Mouse (Mus musculus): Measurements from ENCODE around the gene Myo1f. TPM values are rescaled to one million over a fixed set of nuclear protein-coding genes. Genes with fewer than 3 reads are reported as not detected.
A peak's percentile ranks its signal among the peaks of the same experiment; 100 is the strongest.
"Not testable (repeated sequence)": the region's sequence is repeated elsewhere in the genome, so short reads cannot be mapped to it uniquely, and the experiment has no call there.

Myo1f gene
- polyA plus RNA-seq, 1 experiment: 0.27 TPM

DNA sequence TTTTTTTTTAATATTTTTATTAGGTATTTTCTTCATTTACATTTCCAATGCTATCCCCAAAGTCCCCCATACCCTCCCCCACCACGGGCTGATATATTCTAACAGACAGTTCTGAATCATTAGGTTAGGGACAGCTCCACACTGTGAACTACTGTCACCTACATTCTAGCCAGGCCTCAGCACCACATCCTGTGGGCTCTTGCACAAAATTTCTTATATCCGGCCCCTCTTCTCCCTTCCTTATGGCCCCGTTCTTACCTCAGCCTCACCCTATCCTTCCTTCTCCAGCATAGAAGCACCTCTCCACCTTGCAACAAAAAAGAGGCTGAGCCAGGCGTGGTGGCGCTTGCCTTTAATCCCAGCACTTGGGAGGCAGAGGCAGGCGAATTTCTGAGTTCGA lies 55.0 kb downstream of the Myo1f start:
- Histone ChIP-seq H3K4me1 (ENCODE audit: control insufficient read depth, insufficient read depth, low read length) (no peaks in the 10 kb centered on the region), H3K27me3 (ENCODE audit: control insufficient read depth, insufficient read depth, low read length) (no peaks in the 10 kb centered on the region), H3K36me3 (ENCODE audit: control insufficient read depth, insufficient read depth, low read length) (no peaks in the 10 kb centered on the region), H3K27ac (ENCODE audit: control insufficient read depth, insufficient read depth, low read depth, low read length) (no peak overlapping the region), H3K4me3 (ENCODE audit: control insufficient read depth, low read depth, low read length) (no peak overlapping the region)
- TF ChIP-seq CTCF (IDR thresholded peaks at IDR 0.05; ENCODE audit: control insufficient read depth, insufficient read depth, insufficient replicate concordance, low read depth, low read length): no peak
- TF ChIP-seq POLR2A (IDR thresholded peaks at IDR 0.05; ENCODE audit: control insufficient read depth, low read depth, low read length): no peak

DNA sequence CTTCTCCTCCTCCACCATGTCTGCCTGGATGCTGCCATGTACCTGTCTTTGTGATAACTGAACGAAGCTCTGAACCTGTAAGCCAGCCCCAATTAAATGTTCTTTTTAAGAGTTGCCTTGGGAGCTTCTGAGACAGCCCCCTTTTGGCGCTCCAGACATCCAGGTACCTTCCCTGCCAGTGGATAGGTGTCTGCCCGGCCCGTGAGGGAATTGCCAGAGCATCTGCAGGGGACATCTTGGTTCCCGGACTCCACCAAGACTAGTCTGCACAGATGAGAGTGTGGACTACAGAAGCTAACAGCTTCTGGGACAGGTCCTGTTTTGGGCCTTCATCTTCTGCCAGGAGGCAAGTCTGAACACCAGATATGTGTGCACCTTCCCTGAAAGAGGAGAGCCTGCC lies 58.2 kb downstream of the Myo1f start:
- not testable (repeated sequence) for H3K27ac ChIP-seq (ENCODE audit: control insufficient read depth, insufficient read depth, low read depth, low read length); H3K4me1 ChIP-seq (ENCODE audit: control insufficient read depth, insufficient read depth, low read length); H3K27me3 ChIP-seq (ENCODE audit: control insufficient read depth, insufficient read depth, low read length); H3K4me3 ChIP-seq (ENCODE audit: control insufficient read depth, low read depth, low read length); H3K36me3 ChIP-seq (ENCODE audit: control insufficient read depth, insufficient read depth, low read length)

DNA sequence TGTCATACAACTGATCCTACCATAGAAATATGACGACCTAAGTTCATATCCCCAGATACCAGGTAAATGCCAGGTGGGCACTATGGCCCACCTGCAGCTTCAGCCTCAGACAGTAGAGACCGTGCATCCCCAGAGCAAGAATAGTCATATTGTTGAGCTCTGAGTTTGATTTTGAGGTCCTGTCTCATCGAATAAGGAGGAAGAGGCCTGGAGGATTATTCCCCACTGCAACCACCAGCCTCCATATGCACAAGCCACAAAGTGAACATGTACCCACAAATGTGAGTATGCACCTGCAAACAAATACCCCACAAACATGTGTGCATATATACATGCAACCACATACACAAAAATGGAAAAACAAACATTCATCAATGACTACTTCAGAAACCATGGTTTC lies 71.8 kb downstream of the Myo1f start:
- H3K36me3 ChIP-seq (ENCODE audit: control insufficient read depth, insufficient read depth, low read length): no peaks in the 10 kb centered on the region
- H3K27ac ChIP-seq (ENCODE audit: control insufficient read depth, insufficient read depth, low read depth, low read length): no peak overlapping the region
- H3K4me3 ChIP-seq (ENCODE audit: control insufficient read depth, low read depth, low read length): no peak overlapping the region
- peaks cover 14% of the 10 kb centered on the region for H3K4me1 ChIP-seq (ENCODE audit: control insufficient read depth, insufficient read depth, low read length)
- H3K27me3 ChIP-seq (ENCODE audit: control insufficient read depth, insufficient read depth, low read length): no peaks in the 10 kb centered on the region
- TF ChIP-seq CTCF (IDR thresholded peaks at IDR 0.05; ENCODE audit: control insufficient read depth, insufficient read depth, insufficient replicate concordance, low read depth, low read length): no peak
- TF ChIP-seq POLR2A (IDR thresholded peaks at IDR 0.05; ENCODE audit: control insufficient read depth, low read depth, low read length): no peak

DNA sequence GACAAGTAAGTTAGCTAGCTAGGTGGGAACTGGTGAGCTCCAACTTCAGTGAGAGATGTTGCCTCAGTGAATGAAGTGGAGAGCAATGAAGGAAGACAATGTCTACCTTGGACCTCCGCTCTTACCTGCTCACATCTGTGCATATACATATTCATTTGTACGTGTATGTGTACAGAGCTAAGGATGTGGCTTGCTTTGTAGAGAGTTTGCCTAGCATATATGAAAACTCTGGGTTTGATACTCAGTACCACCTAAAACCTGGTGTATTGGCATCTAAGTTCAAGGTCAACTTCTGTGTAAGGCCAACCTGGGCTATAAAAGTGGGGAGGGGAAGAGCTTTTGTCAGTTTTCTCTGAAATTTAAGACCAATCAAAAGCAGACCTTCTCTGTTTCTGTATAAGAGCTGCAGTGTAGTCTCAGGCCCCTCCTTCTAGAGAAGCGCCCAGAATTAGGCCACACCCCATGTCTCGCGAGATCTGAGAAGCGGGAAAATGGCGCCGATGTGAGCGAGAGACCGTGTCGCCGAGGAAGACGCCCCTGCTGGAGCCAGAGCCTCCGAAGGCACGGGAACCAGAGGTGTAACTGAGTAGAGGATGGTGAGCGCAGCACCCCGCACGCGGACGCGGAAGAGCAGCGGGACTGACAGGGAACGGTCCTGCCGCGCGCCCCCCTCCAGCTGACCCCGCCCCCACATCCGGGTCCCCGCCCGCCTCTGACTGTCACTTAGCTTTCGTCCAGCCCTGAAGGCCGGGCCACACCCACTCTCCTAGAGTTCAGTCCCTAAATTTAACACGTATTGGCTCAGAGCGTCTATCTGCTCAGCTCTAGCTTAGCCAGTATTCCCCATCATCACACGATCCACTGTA lies 73.3 kb downstream of the Myo1f start, which contains the start of gene Zfp414:
Gene Zfp414 (plus strand): TSS at position 470 of the 866 bp plus-strand sequence.
- H3K36me3 ChIP-seq (ENCODE audit: control insufficient read depth, insufficient read depth, low read length): no peaks in the 10 kb centered on the region
- H3K4me3 ChIP-seq (ENCODE audit: control insufficient read depth, low read depth, low read length): peak within 1 kb of the TSS; percentile 99
- peak within 1 kb of the TSS; percentile 99 for H3K27ac ChIP-seq (ENCODE audit: control insufficient read depth, insufficient read depth, low read depth, low read length)
- peaks cover 14% of the 10 kb centered on the region for H3K4me1 ChIP-seq (ENCODE audit: control insufficient read depth, insufficient read depth, low read length)
- H3K27me3 ChIP-seq (ENCODE audit: control insufficient read depth, insufficient read depth, low read length): no peaks in the 10 kb centered on the region
- peak; percentile 80 for TF ChIP-seq POLR2A (IDR thresholded peaks at IDR 0.05; ENCODE audit: control insufficient read depth, low read depth, low read length)
- no peak for TF ChIP-seq CTCF (IDR thresholded peaks at IDR 0.05; ENCODE audit: control insufficient read depth, insufficient read depth, insufficient replicate concordance, low read depth, low read length)

DNA sequence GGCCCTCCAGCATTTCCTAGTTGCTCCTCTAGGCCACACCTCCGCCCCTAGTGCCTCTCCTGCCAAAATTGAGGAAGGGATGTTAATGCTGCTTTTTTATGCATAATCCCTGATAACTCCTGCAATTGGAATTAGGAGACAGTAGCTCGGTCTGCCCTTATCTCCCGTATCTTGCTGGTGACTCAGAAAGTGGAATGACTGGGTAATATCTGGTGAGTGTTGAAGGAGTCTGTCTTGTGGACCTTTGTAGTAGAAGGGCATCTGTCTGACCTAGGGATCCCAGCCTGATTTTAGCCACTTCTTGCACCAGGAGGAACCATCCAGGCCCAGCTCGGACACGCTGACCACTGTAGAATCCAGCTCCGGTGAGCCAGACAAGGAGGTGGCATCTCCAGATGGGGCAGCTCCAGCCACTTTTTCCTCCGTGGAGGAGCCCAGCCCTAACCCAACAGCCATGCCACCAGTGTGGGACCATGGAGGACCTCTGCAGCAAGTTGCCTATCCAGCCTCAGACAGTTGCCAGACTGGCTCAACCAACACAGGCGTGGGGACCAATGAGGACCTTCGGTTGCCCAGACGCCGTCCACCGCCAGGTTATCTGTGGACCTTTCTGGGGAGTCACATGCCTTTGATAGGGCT lies 74.1 kb downstream of the Myo1f start:
- no peak for TF ChIP-seq CTCF (IDR thresholded peaks at IDR 0.05; ENCODE audit: control insufficient read depth, insufficient read depth, insufficient replicate concordance, low read depth, low read length)
- TF ChIP-seq POLR2A (IDR thresholded peaks at IDR 0.05; ENCODE audit: control insufficient read depth, low read depth, low read length): no peak
- H3K36me3 ChIP-seq (ENCODE audit: control insufficient read depth, insufficient read depth, low read length): no peaks in the 10 kb centered on the region
- H3K4me1 ChIP-seq (ENCODE audit: control insufficient read depth, insufficient read depth, low read length): peaks cover 14% of the 10 kb centered on the region
- H3K27ac ChIP-seq (ENCODE audit: control insufficient read depth, insufficient read depth, low read depth, low read length): no peak overlapping the region; the same call in 1 of the 2 replicates
- peak overlapping the region; percentile 99 for H3K4me3 ChIP-seq (ENCODE audit: control insufficient read depth, low read depth, low read length)
- H3K27me3 ChIP-seq (ENCODE audit: control insufficient read depth, insufficient read depth, low read length): no peaks in the 10 kb centered on the region

DNA sequence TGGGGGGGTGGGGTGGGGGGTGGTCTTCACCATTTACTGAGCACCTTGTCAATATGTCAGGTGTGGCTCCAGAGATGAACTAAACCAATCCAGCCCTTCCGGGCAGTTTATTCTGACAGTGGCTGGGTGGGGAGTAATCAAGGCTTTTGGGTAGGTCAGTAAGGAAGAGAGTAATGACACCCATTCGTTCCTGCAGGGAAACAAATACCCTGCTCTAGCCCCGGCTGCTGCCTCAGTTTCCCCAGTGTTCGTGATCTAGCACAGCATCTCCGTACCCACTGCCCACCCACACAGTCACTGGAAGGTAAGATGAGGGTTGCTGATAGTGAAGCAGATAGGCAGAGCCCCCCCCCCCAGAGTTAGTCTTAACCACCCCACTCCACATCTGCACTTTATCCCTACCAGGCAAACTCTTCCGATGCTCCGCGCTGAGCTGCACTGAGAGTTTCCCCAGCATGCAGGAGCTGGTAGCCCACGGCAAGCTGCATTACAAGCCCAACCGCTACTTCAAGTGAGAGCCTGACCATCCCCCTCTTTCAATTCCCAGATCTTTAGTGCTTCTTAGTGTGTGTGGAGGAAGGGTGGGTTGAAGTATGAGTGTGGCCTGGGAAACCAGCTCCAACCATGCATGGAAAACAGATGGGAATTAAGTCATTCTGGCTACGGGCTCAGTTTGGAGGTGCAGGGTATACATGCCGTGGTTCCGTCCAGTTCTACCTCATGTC lies 74.8 kb downstream of the Myo1f start:
- H3K4me1 ChIP-seq (ENCODE audit: control insufficient read depth, insufficient read depth, low read length): peaks cover 14% of the 10 kb centered on the region
- H3K4me3 ChIP-seq (ENCODE audit: control insufficient read depth, low read depth, low read length): no peak overlapping the region
- no peak overlapping the region for H3K27ac ChIP-seq (ENCODE audit: control insufficient read depth, insufficient read depth, low read depth, low read length)
- H3K27me3 ChIP-seq (ENCODE audit: control insufficient read depth, insufficient read depth, low read length): no peaks in the 10 kb centered on the region
- TF ChIP-seq CTCF (IDR thresholded peaks at IDR 0.05; ENCODE audit: control insufficient read depth, insufficient read depth, insufficient replicate concordance, low read depth, low read length) (no peak), POLR2A (IDR thresholded peaks at IDR 0.05; ENCODE audit: control insufficient read depth, low read depth, low read length) (no peak)
- H3K36me3 ChIP-seq (ENCODE audit: control insufficient read depth, insufficient read depth, low read length): no peaks in the 10 kb centered on the region

DNA sequence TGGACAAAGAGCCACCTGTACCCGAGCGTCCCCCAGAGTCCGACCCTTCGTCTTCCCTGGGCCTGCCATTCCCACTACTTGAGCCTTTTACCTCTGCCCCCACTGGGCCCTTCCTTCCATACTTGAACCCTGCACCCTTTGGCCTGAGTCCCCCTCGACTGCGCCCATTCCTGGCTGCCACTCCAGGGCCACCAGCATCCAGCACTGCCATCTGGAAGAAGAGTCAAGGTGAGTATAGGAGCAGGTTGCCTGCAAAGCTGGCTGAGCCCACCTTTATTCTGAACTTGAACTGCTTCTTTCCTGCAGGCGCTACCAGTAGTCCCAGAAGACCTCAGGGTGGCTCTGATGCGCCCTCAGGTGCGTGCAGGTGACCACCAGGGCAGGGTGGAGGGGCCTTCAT lies 75.7 kb downstream of the Myo1f start:
- Histone ChIP-seq H3K4me1 (ENCODE audit: control insufficient read depth, insufficient read depth, low read length) (peaks cover 14% of the 10 kb centered on the region), H3K27me3 (ENCODE audit: control insufficient read depth, insufficient read depth, low read length) (no peaks in the 10 kb centered on the region), H3K4me3 (ENCODE audit: control insufficient read depth, low read depth, low read length) (no peak overlapping the region), H3K36me3 (ENCODE audit: control insufficient read depth, insufficient read depth, low read length) (no peaks in the 10 kb centered on the region), H3K27ac (ENCODE audit: control insufficient read depth, insufficient read depth, low read depth, low read length) (no peak overlapping the region)
- TF ChIP-seq POLR2A (IDR thresholded peaks at IDR 0.05; ENCODE audit: control insufficient read depth, low read depth, low read length): no peak
- TF ChIP-seq CTCF (IDR thresholded peaks at IDR 0.05; ENCODE audit: control insufficient read depth, insufficient read depth, insufficient replicate concordance, low read depth, low read length): no peak
